Comparison of ENCODE assay signal across 9 mouse cellular contexts in the genomic region with DNA sequence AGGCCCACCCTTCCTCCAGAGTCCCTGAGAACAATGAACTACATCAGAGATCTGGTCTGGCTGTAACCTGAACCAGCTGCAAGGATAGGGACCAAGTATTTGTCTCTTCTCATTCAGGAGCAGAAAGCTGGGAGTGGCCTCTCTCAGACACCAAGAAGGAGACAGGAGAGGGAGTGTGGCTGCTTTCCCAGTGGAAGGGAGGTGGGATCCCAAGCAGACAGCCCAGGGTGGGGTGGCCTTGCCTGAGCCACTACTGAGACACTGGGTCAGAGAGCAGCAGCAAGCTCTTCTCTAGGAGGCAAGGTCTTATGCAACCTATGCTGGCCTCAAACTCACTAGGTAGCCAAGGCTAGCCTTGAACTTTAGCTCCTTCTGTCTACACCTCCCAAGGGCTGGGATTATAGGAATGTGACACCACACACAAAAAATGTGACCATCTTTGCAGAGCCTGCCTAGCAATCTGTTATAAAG.
DNase-seq lines count a peak whose midpoint lies in the region; ATAC-seq and TF ChIP-seq lines count a peak whose summit lies in the region.
"Had no signal": no experiment of that assay in that cellular context is flagged by ENCODE, and none has a peak within 500 bp of the region (broad histone marks: within the 10 kb centered on the region; RNA-seq: fewer than 3 reads in every experiment).

No protein-coding gene starts in this region.

- H3K27ac ChIP-seq in lung, postnatal 0 days (ENCODE audit: low read length) = peak overlapping the region; percentile 43; the same call in 1 of the 2 replicates
- H3K27ac ChIP-seq in embryonic facial prominence, embryonic 14.5 days (replicated peaks; ENCODE audit: low read depth, low read length) = peak overlapping the region; percentile 74
- peak overlapping the region; percentile 20; the same call in 1 of the 2 replicates for H3K27ac ChIP-seq in hindbrain, embryonic 13.5 days
- H3K27ac ChIP-seq: liver, embryonic 15.5 days had no signal

- no peak for TF ChIP-seq EP300 in lung, postnatal 0 days (IDR thresholded peaks at IDR 0.05)

- ATAC-seq in lung, postnatal 0 days = peak; percentile 31
- ATAC-seq in embryonic facial prominence, embryonic 14.5 days (ENCODE audit: low read depth) = peak; percentile 79
- ATAC-seq in hindbrain, embryonic 13.5 days (ENCODE audit: low FRiP score) = no peak

- H3K4me2 ChIP-seq in lung, postnatal 0 days (replicated peaks; ENCODE audit: low read depth, low read length) = no peak overlapping the region
- H3K4me2 ChIP-seq in embryonic facial prominence, embryonic 14.5 days (ENCODE audit: low read depth, low read length) = no peak overlapping the region
- H3K4me2 ChIP-seq in hindbrain, embryonic 13.5 days = no peak overlapping the region
- H3K4me2 ChIP-seq: liver, embryonic 15.5 days had no signal

- H3K4me3 ChIP-seq in lung, postnatal 0 days (ENCODE audit: low read depth, low read length) = no peak overlapping the region
- H3K4me3 ChIP-seq in embryonic facial prominence, embryonic 14.5 days (ENCODE audit: low read depth, low read length) = no peak overlapping the region
- H3K4me3 ChIP-seq in hindbrain, embryonic 13.5 days = no peak overlapping the region
- H3K4me3 ChIP-seq: liver, embryonic 15.5 days had no signal

- no peaks in the 10 kb centered on the region for H3K27me3 ChIP-seq in lung, postnatal 0 days (replicated peaks; ENCODE audit: insufficient read depth, low read length)
- H3K27me3 ChIP-seq in embryonic facial prominence, embryonic 14.5 days (replicated peaks; ENCODE audit: control insufficient read depth, insufficient read depth, low read length) = no peaks in the 10 kb centered on the region
- no peaks in the 10 kb centered on the region for H3K27me3 ChIP-seq in hindbrain, embryonic 13.5 days
- H3K27me3 ChIP-seq: liver, embryonic 15.5 days had no signal

- TF ChIP-seq CTCF in lung, postnatal 0 days (IDR thresholded peaks at IDR 0.05) = no peak

- no peaks in the 10 kb centered on the region for H3K9me3 ChIP-seq in lung, postnatal 0 days (ENCODE audit: low read length)
- peaks cover 8% of the 10 kb centered on the region for H3K9me3 ChIP-seq in embryonic facial prominence, embryonic 14.5 days (ENCODE audit: control insufficient read depth, low read length)
- H3K9me3 ChIP-seq in hindbrain, embryonic 13.5 days = peaks cover 8% of the 10 kb centered on the region; the same call in 1 of the 2 replicates
- H3K9me3 ChIP-seq: liver, embryonic 15.5 days had no signal

- peak; percentile 33 for DNase-seq in lung, postnatal 0 days (ENCODE audit: low spot score)
- DNase-seq in lung, postnatal 4 days = no peak
- peak; percentile 81 for DNase-seq in embryonic facial prominence, embryonic 14.5 days (ENCODE audit: low spot score)
- DNase-seq in retina, embryonic 14.5 days (ENCODE audit: low spot score) = peak; percentile 33
- DNase-seq in spleen, postnatal 14 days (ENCODE audit: low spot score in 2 of 2) = no peak
- no peak for DNase-seq in left cerebral cortex, adult 9 months (ENCODE audit: low spot score in 2 of 2)
- no peak for DNase-seq in thymus, postnatal 25 days

- peaks cover 18% of the 10 kb centered on the region for H3K4me1 ChIP-seq in lung, postnatal 0 days (ENCODE audit: insufficient read depth, low read depth, low read length)
- peaks cover 23% of the 10 kb centered on the region for H3K4me1 ChIP-seq in embryonic facial prominence, embryonic 14.5 days (ENCODE audit: control insufficient read depth, insufficient read depth, low read length)
- H3K4me1 ChIP-seq in hindbrain, embryonic 13.5 days (replicated peaks) = no peaks in the 10 kb centered on the region; the same call in 1 of the 2 replicates

- no peaks in the 10 kb centered on the region; the same call in 1 of the 2 replicates for H3K36me3 ChIP-seq in lung, postnatal 0 days (ENCODE audit: insufficient read depth, low read length)
- no peaks in the 10 kb centered on the region; the same call in 1 of the 2 replicates for H3K36me3 ChIP-seq in embryonic facial prominence, embryonic 14.5 days (ENCODE audit: control insufficient read depth, insufficient read depth, low read length)
- H3K36me3 ChIP-seq in hindbrain, embryonic 13.5 days = no peaks in the 10 kb centered on the region
- H3K36me3 ChIP-seq: liver, embryonic 15.5 days had no signal

- no peak overlapping the region for H3K9ac ChIP-seq in lung, postnatal 0 days (replicated peaks; ENCODE audit: low read depth)
- H3K9ac ChIP-seq in embryonic facial prominence, embryonic 14.5 days (ENCODE audit: low read depth, low read length) = no peak overlapping the region
- no peak overlapping the region for H3K9ac ChIP-seq in hindbrain, embryonic 13.5 days
- H3K9ac ChIP-seq: liver, embryonic 15.5 days had no signal

Comparison
In these comparisons a context has a peak if more than half of its experiments do, and no peak if none do; other contexts are left out.
1. DNase-seq: peak in lung, postnatal 0 days (single experiment), embryonic facial prominence, embryonic 14.5 days (single experiment) and retina, embryonic 14.5 days (single experiment); none in lung, postnatal 4 days (0 of 2), spleen, postnatal 14 days (0 of 2), left cerebral cortex, adult 9 months (0 of 2) and thymus, postnatal 25 days (single experiment).
2. H3K27ac ChIP-seq: peak in every context shown above with its lines; median percentile 74 in embryonic facial prominence, embryonic 14.5 days; 43 in lung, postnatal 0 days; 20 in hindbrain, embryonic 13.5 days.